ENCODE assay signal across 9 mouse cellular contexts in the genomic region with DNA sequence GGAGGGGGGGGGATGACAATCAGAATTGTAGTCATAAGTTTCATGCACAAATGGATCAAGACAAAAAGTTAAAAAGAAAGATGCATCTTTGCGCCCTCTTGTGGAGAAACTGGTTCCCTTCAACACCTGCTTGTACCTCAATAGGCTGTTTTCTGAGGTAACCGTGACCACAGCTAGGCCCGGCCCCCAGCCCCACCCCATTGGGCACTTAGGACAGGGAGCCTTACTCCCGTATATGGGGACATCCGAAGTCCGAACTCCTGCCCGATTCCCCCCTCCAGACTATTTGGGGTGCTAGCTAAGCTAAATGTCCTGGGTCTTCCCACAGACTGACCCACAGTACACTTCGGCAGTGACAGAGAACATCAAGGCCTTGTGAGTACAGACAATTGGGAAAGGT. TPM values are rescaled to one million over a fixed set of nuclear protein-coding genes. Genes with fewer than 3 reads are reported as not detected.
DNase-seq lines count a peak whose midpoint lies in the region; ATAC-seq and TF ChIP-seq lines count a peak whose summit lies in the region.
"Had no signal": no experiment of that assay in that cellular context is flagged by ENCODE, and none has a peak within 500 bp of the region (broad histone marks: within the 10 kb centered on the region; RNA-seq: fewer than 3 reads in every experiment).

No protein-coding gene starts in this region.

- H3K27ac ChIP-seq in layer of hippocampus, adult 2 months, result no peak overlapping the region
- no peak overlapping the region for H3K27ac ChIP-seq in bone marrow, adult 2 months (ENCODE audit: control insufficient read depth, insufficient read depth, low read depth, low read length, poor library complexity)
- H3K27ac ChIP-seq in embryonic facial prominence, embryonic 14.5 days (replicated peaks; ENCODE audit: low read depth, low read length), result no peak overlapping the region
- no peak overlapping the region for H3K27ac ChIP-seq in hindbrain, postnatal 0 days
- H3K27ac ChIP-seq in liver, embryonic 12.5 days, result no peak overlapping the region
- H3K27ac ChIP-seq in neural tube, embryonic 12.5 days, result no peak overlapping the region
- H3K27ac ChIP-seq: macrophage had no signal

- H3K36me3 ChIP-seq in embryonic facial prominence, embryonic 14.5 days (ENCODE audit: control insufficient read depth, insufficient read depth, low read length), result peaks cover 42% of the 10 kb centered on the region
- peaks cover 37% of the 10 kb centered on the region for H3K36me3 ChIP-seq in hindbrain, postnatal 0 days (ENCODE audit: insufficient read depth, low read length)
- peaks cover 68% of the 10 kb centered on the region for H3K36me3 ChIP-seq in liver, embryonic 12.5 days
- peaks cover 47% of the 10 kb centered on the region for H3K36me3 ChIP-seq in neural tube, embryonic 12.5 days

- 34% methylated on average over 8 of the region's 8 CpGs for WGBS in bone marrow, adult 2 months
- WGBS in embryonic facial prominence, embryonic 14.5 days, result 25% methylated on average over 7 of the region's 8 CpGs
- 22% methylated on average over 8 of the region's 8 CpGs for WGBS in hindbrain, postnatal 0 days
- 42% methylated on average over 8 of the region's 8 CpGs for WGBS in liver, embryonic 12.5 days (ENCODE audit: insufficient replicate concordance)
- 19% methylated on average over 8 of the region's 8 CpGs for WGBS in neural tube, embryonic 12.5 days

- peak overlapping the region; percentile 50 for H3K4me2 ChIP-seq in embryonic facial prominence, embryonic 14.5 days (ENCODE audit: low read depth, low read length)
- peak overlapping the region; percentile 44; the same call in 1 of the 2 replicates for H3K4me2 ChIP-seq in hindbrain, postnatal 0 days (ENCODE audit: low read depth, low read length)
- H3K4me2 ChIP-seq in liver, embryonic 12.5 days, result peak overlapping the region; percentile 45; the same call in 1 of the 2 replicates
- peak overlapping the region; percentile 50 for H3K4me2 ChIP-seq in neural tube, embryonic 12.5 days (replicated peaks)

- no peak for TF ChIP-seq POLR2A in bone marrow, adult 2 months (IDR thresholded peaks at IDR 0.05; ENCODE audit: borderline replicate concordance, control insufficient read depth, low read depth, low read length)

- H3K9me3 ChIP-seq in embryonic facial prominence, embryonic 14.5 days (ENCODE audit: control insufficient read depth, low read length), result no peaks in the 10 kb centered on the region
- H3K9me3 ChIP-seq in hindbrain, postnatal 0 days (ENCODE audit: low read length), result no peaks in the 10 kb centered on the region
- H3K9me3 ChIP-seq in liver, embryonic 12.5 days (replicated peaks), result no peaks in the 10 kb centered on the region
- no peaks in the 10 kb centered on the region for H3K9me3 ChIP-seq in neural tube, embryonic 12.5 days

- H3K4me3 ChIP-seq in layer of hippocampus, adult 2 months, result no peak overlapping the region
- no peak overlapping the region for H3K4me3 ChIP-seq in bone marrow, adult 2 months (replicated peaks; ENCODE audit: control insufficient read depth, low read depth, low read length)
- H3K4me3 ChIP-seq in embryonic facial prominence, embryonic 14.5 days (ENCODE audit: low read depth, low read length), result peak overlapping the region; percentile 26; the same call in 1 of the 2 replicates
- no peak overlapping the region for H3K4me3 ChIP-seq in hindbrain, postnatal 0 days (ENCODE audit: low read length)
- H3K4me3 ChIP-seq in liver, embryonic 12.5 days, result no peak overlapping the region
- no peak overlapping the region for H3K4me3 ChIP-seq in neural tube, embryonic 12.5 days

- no peak overlapping the region for H3K9ac ChIP-seq in embryonic facial prominence, embryonic 14.5 days (ENCODE audit: low read depth, low read length)
- H3K9ac ChIP-seq in hindbrain, postnatal 0 days (replicated peaks; ENCODE audit: low read length), result no peak overlapping the region
- no peak overlapping the region for H3K9ac ChIP-seq in liver, embryonic 12.5 days
- no peak overlapping the region for H3K9ac ChIP-seq in neural tube, embryonic 12.5 days

- H3K4me1 ChIP-seq in bone marrow, adult 2 months (ENCODE audit: control insufficient read depth, insufficient read depth, low read length), result peaks cover 16% of the 10 kb centered on the region
- peaks cover 25% of the 10 kb centered on the region for H3K4me1 ChIP-seq in embryonic facial prominence, embryonic 14.5 days (ENCODE audit: control insufficient read depth, insufficient read depth, low read length)
- peaks cover 29% of the 10 kb centered on the region for H3K4me1 ChIP-seq in hindbrain, postnatal 0 days (ENCODE audit: insufficient read depth, low read length)
- H3K4me1 ChIP-seq in liver, embryonic 12.5 days, result peaks cover 60% of the 10 kb centered on the region
- H3K4me1 ChIP-seq in neural tube, embryonic 12.5 days, result peaks cover 32% of the 10 kb centered on the region

- peak; percentile 61 to 73 for DNase-seq in layer of hippocampus, adult 2 months (ENCODE audit: low spot score in 2 of 2)
- DNase-seq in layer of hippocampus, postnatal 36 days, result no peak
- DNase-seq in embryonic facial prominence, embryonic 14.5 days (ENCODE audit: low spot score), result peak; percentile 83
- DNase-seq in hindbrain, postnatal 0 days (ENCODE audit: low spot score), result peak; percentile 87

- no peaks in the 10 kb centered on the region; the same call in 1 of the 2 replicates for H3K27me3 ChIP-seq in embryonic facial prominence, embryonic 14.5 days (replicated peaks; ENCODE audit: control insufficient read depth, insufficient read depth, low read length)
- no peaks in the 10 kb centered on the region for H3K27me3 ChIP-seq in hindbrain, postnatal 0 days (ENCODE audit: insufficient read depth, low read length)
- H3K27me3 ChIP-seq in liver, embryonic 12.5 days (replicated peaks), result no peaks in the 10 kb centered on the region
- H3K27me3 ChIP-seq in neural tube, embryonic 12.5 days (replicated peaks), result peaks cover 11% of the 10 kb centered on the region; the same call in 1 of the 2 replicates

- peak; percentile 81 for TF ChIP-seq CTCF in layer of hippocampus, adult 2 months (conservative IDR thresholded peaks at IDR 0.05)
- peak; percentile 43; the same call in 1 of the 2 replicates for TF ChIP-seq CTCF in bone marrow, adult 2 months (IDR thresholded peaks at IDR 0.05; ENCODE audit: control insufficient read depth, insufficient read depth, low read length)
- TF ChIP-seq CTCF in hindbrain, postnatal 0 days (IDR thresholded peaks at IDR 0.05; ENCODE audit: low read depth), result peak; percentile 70

- ATAC-seq in embryonic facial prominence, embryonic 14.5 days (ENCODE audit: low read depth), result no peak
- peak; percentile 45; the same call in 1 of the 2 replicates for ATAC-seq in hindbrain, postnatal 0 days
- ATAC-seq in liver, embryonic 12.5 days, result no peak
- no peak for ATAC-seq in neural tube, embryonic 12.5 days (ENCODE audit: low FRiP score, low read depth)
- ATAC-seq in monocyte, adult 5-6 weeks (replicated peaks; ENCODE audit: insufficient number of reproducible peaks, low FRiP score, low TSS enrichment, poor library complexity, severe bottlenecking), result no peak

RNA-seq across cellular contexts. Expression of a gene that starts 7.0 kb away (rescaled TPM):
- total RNA-seq in layer of hippocampus, adult 2 months (2021), result 1 to 10 TPM; 6.8 to 9.3 TPM
- total RNA-seq in layer of hippocampus, postnatal 36 days (2021), result 1 to 10 TPM; 5.1 to 8.7 TPM
- 3.9 and 6.7 TPM in 2 replicates for polyA plus RNA-seq in bone marrow, adult 2 months (2011; ENCODE audit: insufficient read depth, insufficient read length, low replicate concordance, missing spikeins)
- polyA plus RNA-seq in embryonic facial prominence, embryonic 14.5 days (2014; fragmentation: Nextera tagmentation; extraction: Ambion mirVana), result 3.7 and 5.2 TPM in 2 replicates
- total RNA-seq in hindbrain, postnatal 0 days (2014; rRNA removed), result 4.0 and 6.8 TPM in 2 replicates
- polyA plus RNA-seq in hindbrain, postnatal 0 days (2015; fragmentation: Nextera tagmentation; extraction: Ambion mirVana), result 5.9 and 7.1 TPM in 2 replicates
- polyA plus RNA-seq in liver, embryonic 12.5 days (2016; fragmentation: Nextera tagmentation; extraction: Ambion mirVana), result 0.87 and 1.0 TPM in 2 replicates
- polyA plus RNA-seq in neural tube, embryonic 12.5 days (2016; fragmentation: Nextera tagmentation; extraction: Ambion mirVana), result 0.32 and 1.4 TPM in 2 replicates
- total RNA-seq in monocyte, adult 5-6 weeks (2017), result not detected in 3 replicates

RNA-seq across cellular contexts. Expression of a gene that starts 20.7 kb away (rescaled TPM):
- 10 to 100 TPM; 91.2 to 93.0 TPM for total RNA-seq in layer of hippocampus, adult 2 months (2021)
- 100 to 1,000 TPM in 1 of 2 experiments, 10 to 100 TPM in 1; 91.1 to 102 TPM for total RNA-seq in layer of hippocampus, postnatal 36 days (2021)
- polyA plus RNA-seq in bone marrow, adult 2 months (2011; ENCODE audit: insufficient read depth, insufficient read length, low replicate concordance, missing spikeins), result 15.7 and 20.7 TPM in 2 replicates
- 22.5 and 22.6 TPM in 2 replicates for polyA plus RNA-seq in embryonic facial prominence, embryonic 14.5 days (2014; fragmentation: Nextera tagmentation; extraction: Ambion mirVana)
- 108 and 134 TPM in 2 replicates for total RNA-seq in hindbrain, postnatal 0 days (2014; rRNA removed)
- 67.8 and 74.6 TPM in 2 replicates for polyA plus RNA-seq in hindbrain, postnatal 0 days (2015; fragmentation: Nextera tagmentation; extraction: Ambion mirVana)
- 29.1 and 30.7 TPM in 2 replicates for polyA plus RNA-seq in liver, embryonic 12.5 days (2016; fragmentation: Nextera tagmentation; extraction: Ambion mirVana)
- 57.1 and 57.2 TPM in 2 replicates for polyA plus RNA-seq in neural tube, embryonic 12.5 days (2016; fragmentation: Nextera tagmentation; extraction: Ambion mirVana)
- total RNA-seq in monocyte, adult 5-6 weeks (2017), result 4.9 to 20.2 TPM (median 13.9 TPM) in 3 replicates

RNA-seq across cellular contexts. Expression of a gene that starts 20.8 kb away (rescaled TPM):
- total RNA-seq in layer of hippocampus, adult 2 months (2021), result 100 to 1,000 TPM; 444 to 465 TPM
- 100 to 1,000 TPM; 426 to 430 TPM for total RNA-seq in layer of hippocampus, postnatal 36 days (2021)
- 172 TPM in 2 replicates for polyA plus RNA-seq in bone marrow, adult 2 months (2011; ENCODE audit: insufficient read depth, insufficient read length, low replicate concordance, missing spikeins)
- polyA plus RNA-seq in embryonic facial prominence, embryonic 14.5 days (2014; fragmentation: Nextera tagmentation; extraction: Ambion mirVana), result 239 and 247 TPM in 2 replicates
- 289 and 299 TPM in 2 replicates for total RNA-seq in hindbrain, postnatal 0 days (2014; rRNA removed)
- 412 and 450 TPM in 2 replicates for polyA plus RNA-seq in hindbrain, postnatal 0 days (2015; fragmentation: Nextera tagmentation; extraction: Ambion mirVana)
- polyA plus RNA-seq in liver, embryonic 12.5 days (2016; fragmentation: Nextera tagmentation; extraction: Ambion mirVana), result 143 and 152 TPM in 2 replicates
- 241 and 245 TPM in 2 replicates for polyA plus RNA-seq in neural tube, embryonic 12.5 days (2016; fragmentation: Nextera tagmentation; extraction: Ambion mirVana)
- 878 to 1,339 TPM (median 1,041 TPM) in 3 replicates for total RNA-seq in monocyte, adult 5-6 weeks (2017)

RNA-seq across cellular contexts. Expression of a gene that starts 57.2 kb away (rescaled TPM):
- total RNA-seq in layer of hippocampus, adult 2 months (2021), result 10 to 100 TPM; 12.7 to 15.8 TPM
- 10 to 100 TPM; 13.0 to 14.2 TPM for total RNA-seq in layer of hippocampus, postnatal 36 days (2021)
- 5.2 and 6.2 TPM in 2 replicates for polyA plus RNA-seq in bone marrow, adult 2 months (2011; ENCODE audit: insufficient read depth, insufficient read length, low replicate concordance, missing spikeins)
- 17.7 and 19.8 TPM in 2 replicates for polyA plus RNA-seq in embryonic facial prominence, embryonic 14.5 days (2014; fragmentation: Nextera tagmentation; extraction: Ambion mirVana)
- total RNA-seq in hindbrain, postnatal 0 days (2014; rRNA removed), result 40.8 and 44.2 TPM in 2 replicates
- polyA plus RNA-seq in hindbrain, postnatal 0 days (2015; fragmentation: Nextera tagmentation; extraction: Ambion mirVana), result 33.5 and 34.0 TPM in 2 replicates
- polyA plus RNA-seq in liver, embryonic 12.5 days (2016; fragmentation: Nextera tagmentation; extraction: Ambion mirVana), result 8.6 and 8.7 TPM in 2 replicates
- polyA plus RNA-seq in neural tube, embryonic 12.5 days (2016; fragmentation: Nextera tagmentation; extraction: Ambion mirVana), result 22.4 and 25.4 TPM in 2 replicates
- 2.0 to 4.1 TPM (median 3.3 TPM) in 3 replicates for total RNA-seq in monocyte, adult 5-6 weeks (2017)

Comparison
In these comparisons a context has a peak if more than half of its experiments do, and no peak if none do; other contexts are left out.
1. DNase-seq: peak in layer of hippocampus, adult 2 months (2 of 2), embryonic facial prominence, embryonic 14.5 days (single experiment) and hindbrain, postnatal 0 days (single experiment); none in layer of hippocampus, postnatal 36 days (0 of 2).
2. Peak in every context shown above with its lines, with median percentiles within 50 percentile points of each other: CTCF ChIP-seq and H3K4me2 ChIP-seq.